Comparison of ENCODE assay signal across 12 mouse cellular contexts in the genomic region with DNA sequence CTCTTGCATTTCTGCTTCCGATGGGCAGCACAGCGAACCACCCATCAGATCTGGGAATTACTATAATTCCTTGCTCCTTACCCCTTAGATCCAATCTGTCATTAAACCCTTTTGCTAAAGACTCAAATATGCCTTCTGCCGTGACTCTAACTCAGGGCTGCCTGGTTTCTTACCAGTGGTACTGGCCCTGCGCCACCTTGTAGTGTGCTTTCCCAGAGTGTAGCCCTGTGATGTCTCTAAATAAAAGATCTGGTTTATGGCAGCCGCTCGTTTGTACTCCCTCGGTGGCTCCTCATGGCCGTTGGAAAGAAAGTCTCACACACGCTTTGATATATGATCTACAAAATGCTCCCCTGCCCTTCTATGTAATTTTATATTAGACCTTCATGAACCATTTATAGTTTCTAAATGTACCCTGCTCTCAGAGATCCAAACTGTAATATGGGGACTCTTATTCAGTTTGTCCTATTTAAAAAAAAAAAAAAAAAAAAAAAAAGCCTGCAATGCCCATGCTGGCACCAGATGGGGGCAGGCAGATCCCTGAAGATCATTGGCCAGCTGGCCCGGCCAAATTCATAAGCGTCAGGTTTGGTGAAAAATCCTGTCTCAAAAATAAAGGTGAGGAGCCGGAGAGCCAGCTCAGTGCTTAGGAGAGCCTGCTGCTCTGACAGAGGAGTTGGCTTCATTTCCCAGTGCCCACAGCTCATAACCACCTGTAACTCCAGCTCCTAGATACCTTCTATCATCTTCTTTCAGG.
DNase-seq lines count a peak whose midpoint lies in the region; ATAC-seq and TF ChIP-seq lines count a peak whose summit lies in the region.
"Had no signal": no experiment of that assay in that cellular context is flagged by ENCODE, and none has a peak within 500 bp of the region (broad histone marks: within the 10 kb centered on the region; RNA-seq: fewer than 3 reads in every experiment).

No protein-coding gene starts in this region.

- no peak overlapping the region for H3K4me3 ChIP-seq in kidney, adult 2 months (ENCODE audit: insufficient read depth, low read depth, low read length)
- no peak overlapping the region for H3K4me3 ChIP-seq in kidney, embryonic 14.5 days (ENCODE audit: low read length)
- no peak overlapping the region for H3K4me3 ChIP-seq in stomach, postnatal 0 days (ENCODE audit: low read depth, low read length)
- H3K4me3 ChIP-seq in neural tube, embryonic 15.5 days (replicated peaks), result no peak overlapping the region
- H3K4me3 ChIP-seq: forebrain, embryonic 12.5 days; liver, embryonic 15.5 days; midbrain, embryonic 12.5 days had no signal

- H3K4me1 ChIP-seq in kidney, adult 2 months (ENCODE audit: control insufficient read depth, insufficient read depth, low read length), result no peaks in the 10 kb centered on the region
- no peaks in the 10 kb centered on the region; the same call in 1 of the 2 replicates for H3K4me1 ChIP-seq in kidney, embryonic 14.5 days (ENCODE audit: control insufficient read depth, insufficient read depth, low read length)
- no peaks in the 10 kb centered on the region for H3K4me1 ChIP-seq in stomach, postnatal 0 days (replicated peaks; ENCODE audit: control insufficient read depth, insufficient read depth)
- H3K4me1 ChIP-seq in neural tube, embryonic 15.5 days, result peaks cover 5% of the 10 kb centered on the region; the same call in 1 of the 2 replicates

- no peak for ATAC-seq in kidney, embryonic 14.5 days (ENCODE audit: low FRiP score, low TSS enrichment)
- no peak for ATAC-seq in stomach, postnatal 0 days (ENCODE audit: low FRiP score, low TSS enrichment)
- ATAC-seq in neural tube, embryonic 15.5 days (ENCODE audit: low FRiP score), result no peak
- ATAC-seq: hindbrain, embryonic 16.5 days had no signal

- TF ChIP-seq EP300 in stomach, postnatal 0 days (optimal IDR thresholded peaks at IDR 0.05), result no peak

- no peak overlapping the region for H3K4me2 ChIP-seq in kidney, embryonic 14.5 days (replicated peaks; ENCODE audit: low read depth, low read length)
- H3K4me2 ChIP-seq in stomach, postnatal 0 days (replicated peaks; ENCODE audit: low read depth), result no peak overlapping the region
- H3K4me2 ChIP-seq in neural tube, embryonic 15.5 days, result no peak overlapping the region
- H3K4me2 ChIP-seq: forebrain, embryonic 12.5 days; liver, embryonic 15.5 days; midbrain, embryonic 12.5 days had no signal

- no peaks in the 10 kb centered on the region for H3K27me3 ChIP-seq in kidney, adult 2 months (replicated peaks; ENCODE audit: control insufficient read depth, insufficient read depth, low read length)
- no peaks in the 10 kb centered on the region; the same call in 1 of the 2 replicates for H3K27me3 ChIP-seq in kidney, embryonic 14.5 days (ENCODE audit: control insufficient read depth, insufficient read depth, low read length)
- H3K27me3 ChIP-seq in stomach, postnatal 0 days (ENCODE audit: control insufficient read depth, insufficient read depth, low read length), result no peaks in the 10 kb centered on the region
- H3K27me3 ChIP-seq in neural tube, embryonic 15.5 days (replicated peaks), result no peaks in the 10 kb centered on the region
- H3K27me3 ChIP-seq: forebrain, embryonic 12.5 days; liver, embryonic 15.5 days; midbrain, embryonic 12.5 days had no signal

- TF ChIP-seq CTCF in kidney, adult 2 months (conservative IDR thresholded peaks at IDR 0.05; ENCODE audit: insufficient read depth, insufficient read length, low read depth, low read length), result peak; percentile 41; the same call in 1 of the 2 replicates
- peak; percentile 50 for TF ChIP-seq CTCF in stomach, postnatal 0 days (IDR thresholded peaks at IDR 0.05; ENCODE audit: low read depth)

- no peak for TF ChIP-seq POLR2A in kidney, adult 2 months (IDR thresholded peaks at IDR 0.05; ENCODE audit: low read depth, low read length)

- no peak overlapping the region for H3K27ac ChIP-seq in kidney, adult 2 months (ENCODE audit: insufficient read depth, low read depth, low read length)
- no peak overlapping the region for H3K27ac ChIP-seq in kidney, embryonic 14.5 days (ENCODE audit: low read depth, low read length)
- no peak overlapping the region for H3K27ac ChIP-seq in stomach, postnatal 0 days (replicated peaks)
- H3K27ac ChIP-seq in neural tube, embryonic 15.5 days (replicated peaks), result no peak overlapping the region; the same call in 1 of the 2 replicates
- H3K27ac ChIP-seq: forebrain, embryonic 12.5 days; liver, embryonic 15.5 days; midbrain, embryonic 12.5 days had no signal

- H3K9ac ChIP-seq in kidney, embryonic 14.5 days (ENCODE audit: low read depth, low read length), result no peak overlapping the region
- H3K9ac ChIP-seq in stomach, postnatal 0 days (ENCODE audit: low read length), result no peak overlapping the region
- H3K9ac ChIP-seq in neural tube, embryonic 15.5 days (replicated peaks), result no peak overlapping the region
- H3K9ac ChIP-seq: forebrain, embryonic 12.5 days; liver, embryonic 15.5 days; midbrain, embryonic 12.5 days had no signal

- DNase-seq in adrenal gland, postnatal 10 days, result peak; percentile 30
- no peak for DNase-seq in adrenal gland, postnatal 4 days (ENCODE audit: low spot score in 2 of 2)
- DNase-seq in kidney, adult 2 months, result peak; percentile 17
- DNase-seq in retina, postnatal 1 day, result peak; percentile 31
- no peak for DNase-seq in retina, embryonic 14.5 days (ENCODE audit: low spot score)
- DNase-seq in stomach, postnatal 0 days (ENCODE audit: low spot score), result no peak

- H3K9me3 ChIP-seq in kidney, embryonic 14.5 days (ENCODE audit: control insufficient read depth, low read length), result no peaks in the 10 kb centered on the region
- no peaks in the 10 kb centered on the region for H3K9me3 ChIP-seq in stomach, postnatal 0 days (ENCODE audit: control insufficient read depth, low read length)
- H3K9me3 ChIP-seq in neural tube, embryonic 15.5 days (replicated peaks), result no peaks in the 10 kb centered on the region
- H3K9me3 ChIP-seq: forebrain, embryonic 12.5 days; liver, embryonic 15.5 days; midbrain, embryonic 12.5 days had no signal

- 45% methylated on average over 12 of the region's 12 CpGs for WGBS in kidney, adult 2 months
- 55% methylated on average over 12 of the region's 12 CpGs for WGBS in kidney, embryonic 14.5 days
- 63% methylated on average over 12 of the region's 12 CpGs for WGBS in stomach, postnatal 0 days
- WGBS in neural tube, embryonic 15.5 days, result 53% methylated on average over 12 of the region's 12 CpGs

- H3K36me3 ChIP-seq in kidney, adult 2 months (ENCODE audit: control insufficient read depth, insufficient read depth, low read length), result no peaks in the 10 kb centered on the region
- H3K36me3 ChIP-seq in kidney, embryonic 14.5 days (ENCODE audit: control insufficient read depth, insufficient read depth, low read length), result no peaks in the 10 kb centered on the region
- H3K36me3 ChIP-seq in stomach, postnatal 0 days (ENCODE audit: control insufficient read depth, insufficient read depth, low read length), result no peaks in the 10 kb centered on the region
- H3K36me3 ChIP-seq in neural tube, embryonic 15.5 days, result no peaks in the 10 kb centered on the region
- H3K36me3 ChIP-seq: forebrain, embryonic 12.5 days; liver, embryonic 15.5 days; midbrain, embryonic 12.5 days had no signal

Comparison
In these comparisons a context has a peak if more than half of its experiments do, and no peak if none do; other contexts are left out.
1. DNase-seq: peak in adrenal gland, postnatal 10 days (single experiment), kidney, adult 2 months (single experiment) and retina, postnatal 1 day (single experiment); none in adrenal gland, postnatal 4 days (0 of 2), retina, embryonic 14.5 days (single experiment) and stomach, postnatal 0 days (single experiment).